Mouse (Mus musculus): ENCODE data around the gene Lhfpl2. TPM values are rescaled to one million over a fixed set of nuclear protein-coding genes. Genes with fewer than 3 reads are reported as not detected.
"Not testable (repeated sequence)": the region's sequence is repeated elsewhere in the genome, so short reads cannot be mapped to it uniquely, and the experiment has no call there.

Lhfpl2 gene
- polyA plus RNA-seq (2016; fragmentation: Nextera tagmentation; extraction: Ambion mirVana) = 30.1 and 36.3 TPM in 2 replicates

GRCm38 (mm10) chr13:94057563-94058560 is at the start of gene Lhfpl2:
TSS of gene Lhfpl2 (plus strand) at chr13:94057796.
- ATAC-seq (ENCODE audit: low FRiP score) = peak; percentile 77
- H3K4me2 ChIP-seq (replicated peaks) = peak within 1 kb of the TSS; percentile 98
- WGBS = under 1% methylated on average over 77 of the region's 85 CpGs
- H3K36me3 ChIP-seq = no peaks in the 10 kb centered on the region
- peak within 1 kb of the TSS; percentile 76 for H3K4me3 ChIP-seq
- peaks cover 30% of the 10 kb centered on the region for H3K27me3 ChIP-seq
- no peaks in the 10 kb centered on the region for H3K9me3 ChIP-seq (replicated peaks)
- peak within 1 kb of the TSS; percentile 84 for H3K9ac ChIP-seq
- H3K27ac ChIP-seq = peak within 1 kb of the TSS; percentile 74
- peaks cover 21% of the 10 kb centered on the region for H3K4me1 ChIP-seq

GRCm38 (mm10) chr13:94011996-94012575 is 45.5 kb upstream of the Lhfpl2 start:
- no peak overlapping the region for H3K27ac ChIP-seq
- no peak for ATAC-seq (ENCODE audit: low FRiP score)
- H3K9ac ChIP-seq = no peak overlapping the region
- no peaks in the 10 kb centered on the region for H3K36me3 ChIP-seq
- no peaks in the 10 kb centered on the region for H3K9me3 ChIP-seq (replicated peaks)
- no peak overlapping the region for H3K4me3 ChIP-seq
- no peaks in the 10 kb centered on the region for H3K4me1 ChIP-seq
- WGBS = 90% methylated on average over 4 of the region's 4 CpGs
- no peaks in the 10 kb centered on the region for H3K27me3 ChIP-seq
- no peak overlapping the region for H3K4me2 ChIP-seq (replicated peaks)

GRCm38 (mm10) chr13:94013986-94014385 is 43.6 kb upstream of the Lhfpl2 start:
- no peaks in the 10 kb centered on the region for H3K9me3 ChIP-seq (replicated peaks)
- no peak overlapping the region for H3K9ac ChIP-seq
- no peak for ATAC-seq (ENCODE audit: low FRiP score)
- H3K4me3 ChIP-seq = no peak overlapping the region
- H3K27ac ChIP-seq = no peak overlapping the region
- H3K4me1 ChIP-seq = no peaks in the 10 kb centered on the region
- H3K27me3 ChIP-seq = no peaks in the 10 kb centered on the region
- 89% methylated on average over 10 of the region's 10 CpGs for WGBS
- H3K4me2 ChIP-seq (replicated peaks) = no peak overlapping the region
- H3K36me3 ChIP-seq = no peaks in the 10 kb centered on the region

- not testable (repeated sequence) for H3K4me1 ChIP-seq; H3K27ac ChIP-seq; H3K4me3 ChIP-seq; H3K4me2 ChIP-seq (replicated peaks); H3K9ac ChIP-seq; ATAC-seq (ENCODE audit: low FRiP score); H3K9me3 ChIP-seq (replicated peaks); H3K36me3 ChIP-seq; H3K27me3 ChIP-seq
- whole genome bisulfite sequencing = 76% methylated on average over 10 of the region's 13 CpGs
These were observed 33.0 kb upstream of the Lhfpl2 start for GRCm38 (mm10) chr13:94024575-94024974.

GRCm38 (mm10) chr13:94029147-94029546 is 28.4 kb upstream of the Lhfpl2 start:
- WGBS = 85% methylated on average over 10 of the region's 10 CpGs
- H3K4me2 ChIP-seq (replicated peaks) = no peak overlapping the region
- no peak for ATAC-seq (ENCODE audit: low FRiP score)
- no peaks in the 10 kb centered on the region for H3K9me3 ChIP-seq (replicated peaks)
- H3K4me3 ChIP-seq = no peak overlapping the region
- no peaks in the 10 kb centered on the region for H3K27me3 ChIP-seq
- no peaks in the 10 kb centered on the region for H3K4me1 ChIP-seq
- no peak overlapping the region for H3K27ac ChIP-seq
- H3K36me3 ChIP-seq = no peaks in the 10 kb centered on the region
- H3K9ac ChIP-seq = no peak overlapping the region

- ATAC-seq (ENCODE audit: low FRiP score) = no peak
- H3K4me1 ChIP-seq = no peaks in the 10 kb centered on the region
- H3K36me3 ChIP-seq = no peaks in the 10 kb centered on the region
- no peak overlapping the region for H3K4me3 ChIP-seq
- H3K9me3 ChIP-seq (replicated peaks) = no peaks in the 10 kb centered on the region
- H3K27me3 ChIP-seq = no peaks in the 10 kb centered on the region
- no peak overlapping the region for H3K9ac ChIP-seq
- WGBS = 88% methylated on average over 2 of the region's 2 CpGs
- H3K27ac ChIP-seq = no peak overlapping the region
- H3K4me2 ChIP-seq (replicated peaks) = no peak overlapping the region
These were observed 27.0 kb upstream of the Lhfpl2 start for GRCm38 (mm10) chr13:94030551-94030950.

GRCm38 (mm10) chr13:94037313-94038051 is 20.1 kb upstream of the Lhfpl2 start:
- peak; percentile 73 for ATAC-seq (ENCODE audit: low FRiP score)
- H3K9ac ChIP-seq = no peak overlapping the region
- WGBS = 45% methylated on average over 6 of the region's 6 CpGs
- H3K9me3 ChIP-seq (replicated peaks) = no peaks in the 10 kb centered on the region
- H3K36me3 ChIP-seq = no peaks in the 10 kb centered on the region
- H3K27me3 ChIP-seq = peaks cover 5% of the 10 kb centered on the region; the same call in 1 of the 2 replicates
- H3K4me3 ChIP-seq = no peak overlapping the region
- H3K4me1 ChIP-seq = peaks cover 5% of the 10 kb centered on the region
- H3K27ac ChIP-seq = no peak overlapping the region
- H3K4me2 ChIP-seq (replicated peaks) = no peak overlapping the region

GRCm38 (mm10) chr13:94038052-94038340 is 19.6 kb upstream of the Lhfpl2 start:
- H3K4me3 ChIP-seq = no peak overlapping the region
- WGBS = 47% methylated on average over 2 of the region's 2 CpGs
- no peaks in the 10 kb centered on the region for H3K9me3 ChIP-seq (replicated peaks)
- H3K4me2 ChIP-seq (replicated peaks) = no peak overlapping the region
- H3K27me3 ChIP-seq = peaks cover 5% of the 10 kb centered on the region; the same call in 1 of the 2 replicates
- peaks cover 5% of the 10 kb centered on the region for H3K4me1 ChIP-seq
- H3K36me3 ChIP-seq = no peaks in the 10 kb centered on the region
- ATAC-seq (ENCODE audit: low FRiP score) = no peak
- H3K9ac ChIP-seq = no peak overlapping the region
- H3K27ac ChIP-seq = no peak overlapping the region

- H3K4me1 ChIP-seq = no peaks in the 10 kb centered on the region
- H3K27me3 ChIP-seq = no peaks in the 10 kb centered on the region
- 74% methylated on average over 7 of the region's 7 CpGs for WGBS
- H3K4me2 ChIP-seq (replicated peaks) = no peak overlapping the region
- H3K9me3 ChIP-seq (replicated peaks) = no peaks in the 10 kb centered on the region
- no peak for ATAC-seq (ENCODE audit: low FRiP score)
- no peak overlapping the region for H3K4me3 ChIP-seq
- no peak overlapping the region for H3K9ac ChIP-seq
- H3K36me3 ChIP-seq = no peaks in the 10 kb centered on the region
- H3K27ac ChIP-seq = no peak overlapping the region
These were observed 7.6 kb upstream of the Lhfpl2 start for GRCm38 (mm10) chr13:94050036-94050435.

GRCm38 (mm10) chr13:94050782-94051181 is 6.8 kb upstream of the Lhfpl2 start:
- Histone ChIP-seq H3K4me2 (replicated peaks) (no peak overlapping the region), H3K36me3 (no peaks in the 10 kb centered on the region), H3K9ac (no peak overlapping the region), H3K27ac (no peak overlapping the region), H3K27me3 (no peaks in the 10 kb centered on the region), H3K4me3 (no peak overlapping the region), H3K9me3 (replicated peaks) (no peaks in the 10 kb centered on the region), H3K4me1 (no peaks in the 10 kb centered on the region)
- WGBS = 94% methylated on average over 3 of the region's 3 CpGs
- no peak for ATAC-seq (ENCODE audit: low FRiP score)

GRCm38 (mm10) chr13:94057036-94057562 is 497 bp upstream of the Lhfpl2 start:
- WGBS = 2% methylated on average over 17 of the region's 17 CpGs

More at GRCm38 (mm10) chr13:94057036-94057562, 497 bp upstream of the Lhfpl2 start:
- no peak; the same call in none of the 2 replicates for ATAC-seq (ENCODE audit: low FRiP score)
- Histone ChIP-seq H3K27me3 (peaks cover 24% of the 10 kb centered on the region), H3K36me3 (no peaks in the 10 kb centered on the region), H3K4me1 (peaks cover 15% of the 10 kb centered on the region), H3K9me3 (replicated peaks) (no peaks in the 10 kb centered on the region), H3K4me3 (peak overlapping the region; percentile 76), H3K9ac (peak overlapping the region; percentile 84), H3K27ac (peak overlapping the region; percentile 74; the same call in 1 of the 2 replicates), H3K4me2 (replicated peaks) (peak overlapping the region; percentile 98)

Measured in hindbrain, embryonic 12.5 days (tissue).